Mouse (Mus musculus) forebrain, embryonic 15.5 days (tissue): ENCODE measurements around the gene Irf9. TPM values are rescaled to one million over a fixed set of nuclear protein-coding genes. Genes with fewer than 3 reads are reported as not detected.

Source experiments
- ATAC-seq: fragments of 200-750 bp; cut with Nextera tagmentation; replicated peaks from 2 replicates; pipeline ENCODE4 v1.8.0; 2017; ENCODE audit warnings: mild to moderate bottlenecking, moderate TSS enrichment, moderate library complexity
- H3K27ac ChIP-seq: fragments of 300-500 bp; sonication (generic); replicated peaks from 2 replicates; pipeline ENCODE4 v1.5.1; 2015; ENCODE audit warnings: mild to moderate bottlenecking, inconsistent platforms
- H3K27me3 ChIP-seq: fragments of 300-500 bp; sonication (generic); 2 replicates; pipeline ENCODE4 v1.6.1; 2015; ENCODE audit warnings: inconsistent platforms
- H3K36me3 ChIP-seq: fragments of 300-500 bp; sonication (generic); 2 replicates; pipeline ENCODE4 v1.6.1; 2015; ENCODE audit warnings: mild to moderate bottlenecking, inconsistent platforms
- H3K4me1 ChIP-seq: fragments of 300-500 bp; sonication (generic); 2 replicates; pipeline ENCODE4 v1.6.1; 2015; ENCODE audit warnings: inconsistent platforms
- H3K4me2 ChIP-seq: fragments of 300-500 bp; sonication (generic); replicated peaks from 2 replicates; pipeline ENCODE4 v1.6.1; 2015; ENCODE audit warnings: mild to moderate bottlenecking, inconsistent platforms
- H3K4me3 ChIP-seq: fragments of 300-500 bp; sonication (generic); 2 replicates; pipeline ENCODE4 v1.5.1; 2015; ENCODE audit warnings: mild to moderate bottlenecking, inconsistent platforms
- H3K9ac ChIP-seq: fragments of 300-500 bp; sonication (generic); replicated peaks from 2 replicates; pipeline ENCODE4 v1.6.1; 2015; ENCODE audit warnings: mild to moderate bottlenecking, inconsistent platforms
- H3K9me3 ChIP-seq: fragments of 300-500 bp; sonication (generic); 2 replicates; pipeline ENCODE4 v1.6.1; 2016; ENCODE audit warnings: inconsistent platforms
- WGBS: fragments of 180-500 bp; shearing (Covaris S2); methylation state at CpG from one replicate; pipeline ENCODE4 v1.1.7; 2015; ENCODE audit warnings: mixed read lengths; 5-methylcytosine and 5-hydroxymethylcytosine counted together
- polyA plus RNA-seq: library from polyadenylated mRNA; unstranded; fragments of >200 nt; fragmentation: Nextera tagmentation; extraction: Ambion mirVana; gene quantifications from 2 replicates; pipeline ENCODE4 v1.2.1, GENCODE M21; 2015

Irf9 gene
- polyA plus RNA-seq, 1 experiment from 2014 or later: 7.2 TPM

DNA sequence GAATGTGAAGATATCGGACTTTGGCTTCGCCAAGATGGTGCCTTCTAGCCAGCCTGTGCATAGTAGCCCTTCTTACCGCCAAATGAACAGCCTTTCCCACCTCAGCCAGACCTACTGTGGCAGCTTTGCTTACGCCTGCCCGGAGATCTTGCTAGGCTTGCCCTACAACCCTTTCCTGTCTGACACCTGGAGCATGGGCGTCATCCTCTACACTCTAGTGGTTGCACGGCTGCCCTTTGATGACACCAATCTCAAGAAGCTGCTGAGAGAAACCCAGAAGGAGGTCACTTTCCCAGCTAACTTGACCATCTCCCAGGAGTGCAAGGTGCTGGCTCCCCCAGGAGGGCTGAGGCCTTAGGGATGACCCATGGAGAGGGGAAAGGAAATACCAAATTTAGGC lies 48.2 kb downstream of the Irf9 start:
- H3K36me3 ChIP-seq: no peaks in the 10 kb centered on the region
- H3K27ac ChIP-seq: no peak overlapping the region
- H3K27me3 ChIP-seq: no peaks in the 10 kb centered on the region
- H3K4me3 ChIP-seq: no peak overlapping the region
- H3K9ac ChIP-seq: no peak overlapping the region
- WGBS: 90% methylated on average over 7 of the region's 7 CpGs
- H3K4me2 ChIP-seq: no peak overlapping the region
- H3K9me3 ChIP-seq: no peaks in the 10 kb centered on the region
- ATAC-seq: no peak
- no peaks in the 10 kb centered on the region for H3K4me1 ChIP-seq

DNA sequence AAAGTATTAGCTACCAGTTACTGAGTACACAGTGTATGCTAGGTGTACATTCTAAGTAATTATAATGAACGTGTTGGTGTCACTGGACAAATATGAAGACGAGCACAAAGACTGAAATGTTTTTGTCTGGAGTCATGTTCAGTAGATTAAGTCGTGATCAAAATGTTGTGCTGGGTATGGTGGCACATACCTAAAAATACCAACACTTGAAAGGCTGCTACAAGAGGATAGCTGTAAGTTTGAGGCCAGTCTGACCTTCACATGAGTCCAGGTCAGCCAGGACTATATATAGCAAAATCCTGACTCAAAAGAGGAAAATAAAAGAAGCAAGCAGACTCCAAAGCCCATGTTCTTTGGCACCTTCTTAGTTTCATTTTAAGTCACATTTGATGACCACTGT lies 53.6 kb downstream of the Irf9 start:
- no peak overlapping the region for H3K9ac ChIP-seq
- H3K4me1 ChIP-seq: peaks cover 10% of the 10 kb centered on the region
- H3K27me3 ChIP-seq: no peaks in the 10 kb centered on the region
- ATAC-seq: no peak
- no peak overlapping the region for H3K27ac ChIP-seq
- H3K4me2 ChIP-seq: no peak overlapping the region
- 90% methylated on average over 3 of the region's 3 CpGs for WGBS
- no peaks in the 10 kb centered on the region for H3K9me3 ChIP-seq
- H3K36me3 ChIP-seq: peaks cover 18% of the 10 kb centered on the region
- no peak overlapping the region for H3K4me3 ChIP-seq

DNA sequence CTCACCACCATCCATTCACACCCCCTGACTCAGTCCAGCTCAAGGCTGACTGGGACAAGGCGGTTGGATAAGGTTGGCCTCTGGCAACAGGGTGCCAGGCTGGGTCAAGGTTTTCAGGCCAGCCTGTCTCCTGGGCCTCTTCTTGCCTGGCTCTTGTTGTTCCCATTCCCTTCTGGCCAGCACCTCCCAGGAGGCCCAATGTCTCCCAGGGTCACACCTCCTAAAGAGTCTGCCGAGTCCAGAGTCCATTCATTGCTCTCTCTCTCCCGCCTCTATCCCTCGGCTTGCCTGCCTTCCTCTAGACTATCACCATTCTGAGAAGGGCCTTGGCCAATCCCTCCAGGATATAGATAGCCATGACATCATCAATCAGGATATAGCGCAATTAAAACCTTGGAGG lies 54.6 kb downstream of the Irf9 start:
- 95% methylated on average over 5 of the region's 5 CpGs for WGBS
- Histone ChIP-seq H3K4me2 (no peak overlapping the region), H3K9me3 (no peaks in the 10 kb centered on the region), H3K36me3 (peaks cover 26% of the 10 kb centered on the region), H3K4me3 (no peak overlapping the region), H3K27ac (no peak overlapping the region), H3K4me1 (peaks cover 10% of the 10 kb centered on the region), H3K27me3 (no peaks in the 10 kb centered on the region), H3K9ac (no peak overlapping the region)
- no peak for ATAC-seq

Other genes starting within 250 kb of the Irf9 start
- gene Dhrs4, start 124.8 kb upstream of the Irf9 start, polyA plus RNA-seq: 49.6 and 60.0 TPM in 2 replicates
- gene Carmil3, start 112.9 kb upstream of the Irf9 start, polyA plus RNA-seq: 30.2 and 33.4 TPM in 2 replicates
- 9.1 and 10.3 TPM in 2 replicates for gene Cpne6, start 93.1 kb upstream of the Irf9 start, polyA plus RNA-seq
- gene Nrl, start 78.6 kb upstream of the Irf9 start, polyA plus RNA-seq: 0.09 and 0.11 TPM in 2 replicates
- 18.2 and 25.1 TPM in 2 replicates for gene Pck2, start 63.3 kb upstream of the Irf9 start, polyA plus RNA-seq
- 121 and 132 TPM in 2 replicates for gene Dcaf11, start 43.6 kb upstream of the Irf9 start, polyA plus RNA-seq
- gene A730061H03Rik, start 43.2 kb upstream of the Irf9 start, polyA plus RNA-seq: 0.49 and 0.60 TPM in 2 replicates
- gene Fitm1, start 28.0 kb upstream of the Irf9 start, polyA plus RNA-seq: not detected in 2 replicates
- 187 and 189 TPM in 2 replicates for gene Psme1, start 25.4 kb upstream of the Irf9 start, polyA plus RNA-seq
- 15.0 and 16.0 TPM in 2 replicates for gene Emc9, start 18.3 kb upstream of the Irf9 start, polyA plus RNA-seq
- gene Psme2, start 12.5 kb upstream of the Irf9 start, polyA plus RNA-seq: 187 and 211 TPM in 2 replicates
- 17.7 TPM in 2 replicates for gene Rnf31, start 11.9 kb upstream of the Irf9 start, polyA plus RNA-seq
- 11.3 and 11.5 TPM in 2 replicates for gene Rec8, start 14.5 kb downstream of the Irf9 start, polyA plus RNA-seq
- gene Ipo4, start 32.4 kb downstream of the Irf9 start, polyA plus RNA-seq: 82.0 and 82.1 TPM in 2 replicates
- gene Gm49378, start 34.3 kb downstream of the Irf9 start, polyA plus RNA-seq: 1.4 and 2.0 TPM in 2 replicates
- gene Tm9sf1, start 40.2 kb downstream of the Irf9 start, polyA plus RNA-seq: 61.7 and 67.2 TPM in 2 replicates
- gene Tssk4, start 46.6 kb downstream of the Irf9 start, polyA plus RNA-seq: 0.38 and 0.53 TPM in 2 replicates
- gene Mdp1, start 56.9 kb downstream of the Irf9 start, polyA plus RNA-seq: 66.0 and 68.5 TPM in 2 replicates
- 56.7 and 62.2 TPM in 2 replicates for gene Gmpr2, start 68.4 kb downstream of the Irf9 start, polyA plus RNA-seq
- gene Nedd8, start 68.6 kb downstream of the Irf9 start, polyA plus RNA-seq: 563 and 611 TPM in 2 replicates
- 32.9 and 36.2 TPM in 2 replicates for gene Tinf2, start 78.2 kb downstream of the Irf9 start, polyA plus RNA-seq
- gene Tgm1, start 110.4 kb downstream of the Irf9 start, polyA plus RNA-seq: 0.09 and 0.20 TPM in 2 replicates
- gene Rabggta, start 118.7 kb downstream of the Irf9 start, polyA plus RNA-seq: 49.9 and 51.4 TPM in 2 replicates
- 77.1 and 82.7 TPM in 2 replicates for gene Dhrs1, start 142.1 kb downstream of the Irf9 start, polyA plus RNA-seq
- 39.7 and 41.4 TPM in 2 replicates for gene Nop9, start 142.1 kb downstream of the Irf9 start, polyA plus RNA-seq
- 0.15 and 0.29 TPM in 2 replicates for gene Cideb, start 154.9 kb downstream of the Irf9 start, polyA plus RNA-seq
- 0.10 and 0.24 TPM in 2 replicates for gene Ltb4r2, start 157.9 kb downstream of the Irf9 start, polyA plus RNA-seq
- 0.26 TPM in 1 of 2 replicates, not detected in the other for gene Ltb4r1, start 162.4 kb downstream of the Irf9 start, polyA plus RNA-seq
- 2.9 and 4.0 TPM in 2 replicates for gene Adcy4, start 180.5 kb downstream of the Irf9 start, polyA plus RNA-seq
- gene Ripk3, start 185.3 kb downstream of the Irf9 start, polyA plus RNA-seq: 1.1 and 2.3 TPM in 2 replicates
- gene Nfatc4, start 219.6 kb downstream of the Irf9 start, polyA plus RNA-seq: 10.9 and 13.6 TPM in 2 replicates